Mouse (Mus musculus): Measurements from ENCODE around the gene Sh3bgrl. TPM values are rescaled to one million over a fixed set of nuclear protein-coding genes. Genes with fewer than 3 reads are reported as not detected.

Sh3bgrl gene
- total RNA-seq, 2 experiments from 2014 or later: 121 to 128 TPM

Other genes starting within 250 kb of the Sh3bgrl start
- gene Hmgn5, start 82.0 kb upstream of the Sh3bgrl start, total RNA-seq (2021): 10 to 100 TPM; 13.4 to 14.2 TPM
- gene Gm6377, start 101.4 kb downstream of the Sh3bgrl start, total RNA-seq (2021): under 1 TPM; 0.51 to 0.54 TPM

All from adrenal gland, postnatal 10 days (tissue).